Mouse (Mus musculus) kidney, embryonic 14.5 days (tissue): Measurements from ENCODE around the gene Rgs17. TPM values are rescaled to one million over a fixed set of nuclear protein-coding genes. Genes with fewer than 3 reads are reported as not detected.

Source experiments
- ATAC-seq: fragments of 200-750 bp; cut with Nextera tagmentation; 2 replicates; pipeline ENCODE4 v1.8.0; 2017; ENCODE audit warnings: moderate number of reproducible peaks, mild to moderate bottlenecking, moderate TSS enrichment, moderate library complexity; ENCODE audit not compliant: low FRiP score, low TSS enrichment
- H3K27ac ChIP-seq: fragments of 300-500 bp; sonication (generic); 2 replicates; pipeline ENCODE4 v1.5.1; 2014; ENCODE audit warnings: low read depth, mild to moderate bottlenecking, low read length, moderate library complexity, mixed read lengths
- H3K27me3 ChIP-seq: fragments of 300-500 bp; sonication (generic); 2 replicates; pipeline ENCODE4 v1.6.1; 2014; ENCODE audit warnings: mild to moderate bottlenecking, low read length; ENCODE audit not compliant: control insufficient read depth, insufficient read depth
- H3K36me3 ChIP-seq: fragments of 300-500 bp; sonication (generic); 2 replicates; pipeline ENCODE4 v1.6.1; 2014; ENCODE audit warnings: low read length, mixed read lengths; ENCODE audit not compliant: control insufficient read depth, insufficient read depth
- H3K4me1 ChIP-seq: fragments of 300-500 bp; sonication (generic); 2 replicates; pipeline ENCODE4 v1.6.1; 2014; ENCODE audit warnings: low read length, mixed read lengths; ENCODE audit not compliant: control insufficient read depth, insufficient read depth
- H3K4me2 ChIP-seq: fragments of 300-500 bp; sonication (generic); replicated peaks from 2 replicates; pipeline ENCODE4 v1.6.1; 2014; ENCODE audit warnings: low read depth, mild to moderate bottlenecking, low read length
- H3K4me3 ChIP-seq: fragments of 300-500 bp; sonication (generic); 2 replicates; pipeline ENCODE4 v1.5.1; 2014; ENCODE audit warnings: mild to moderate bottlenecking, low read length
- H3K9ac ChIP-seq: fragments of 300-500 bp; sonication (generic); 2 replicates; pipeline ENCODE4 v1.6.1; 2014; ENCODE audit warnings: low read depth, mild to moderate bottlenecking, low read length, moderate library complexity
- H3K9me3 ChIP-seq: fragments of 300-500 bp; sonication (generic); 2 replicates; pipeline ENCODE4 v1.6.1; 2016; ENCODE audit warnings: low read length; ENCODE audit not compliant: control insufficient read depth
- WGBS: fragments of 180-500 bp; shearing (Covaris S2); extraction: QIAGEN DNeasy Blood & Tissue Kit; methylation state at CpG from one replicate; pipeline ENCODE4 v1.1.7; 2014; 5-methylcytosine and 5-hydroxymethylcytosine counted together
- polyA plus RNA-seq: library from polyadenylated mRNA; unstranded; fragments of >200 nt; fragmentation: Nextera tagmentation; extraction: Ambion mirVana; gene quantifications from 2 replicates; pipeline ENCODE4 v1.2.1, GENCODE M21; 2014

Gene Rgs17
- polyA plus RNA-seq, 1 experiment from 2014 or later, result 0.64 TPM

DNA sequence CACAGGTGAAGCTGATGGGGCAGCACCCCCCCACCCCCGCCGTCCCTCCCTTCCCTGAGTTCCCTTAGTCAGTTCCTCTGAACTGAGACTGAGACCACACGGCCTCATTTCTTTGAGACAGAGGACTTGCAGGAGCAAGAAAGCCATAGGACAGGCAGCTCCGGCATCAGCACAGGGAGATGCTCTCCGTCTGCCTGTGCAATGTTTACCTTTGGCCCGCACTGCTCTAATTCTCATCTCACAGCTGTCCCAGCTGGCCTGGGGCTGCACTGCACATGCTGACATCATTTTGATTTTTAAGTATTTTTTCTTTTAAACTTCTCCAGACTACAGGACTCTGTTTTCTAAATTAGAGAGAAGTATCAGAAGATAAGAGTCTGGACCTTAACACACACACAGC, 119.3 kb downstream of the Rgs17 start:
- H3K27me3 ChIP-seq, result no peaks in the 10 kb centered on the region
- peaks cover 41% of the 10 kb centered on the region for H3K36me3 ChIP-seq
- peak overlapping the region; percentile 71 for H3K4me2 ChIP-seq
- peaks cover 9% of the 10 kb centered on the region for H3K4me1 ChIP-seq
- no peak for ATAC-seq
- peak overlapping the region; percentile 87 for H3K4me3 ChIP-seq
- H3K9me3 ChIP-seq, result no peaks in the 10 kb centered on the region
- no peak overlapping the region for H3K27ac ChIP-seq
- H3K9ac ChIP-seq, result peak overlapping the region; percentile 50; the same call in 1 of the 2 replicates
- 24% methylated on average over 6 of the region's 6 CpGs for WGBS

- peaks cover 9% of the 10 kb centered on the region for H3K4me1 ChIP-seq
- no peaks in the 10 kb centered on the region for H3K27me3 ChIP-seq
- no peak overlapping the region for H3K4me3 ChIP-seq
- H3K9me3 ChIP-seq, result no peaks in the 10 kb centered on the region
- WGBS, result 97% methylated on average over 1 of the region's 1 CpGs
- no peak for ATAC-seq
- H3K27ac ChIP-seq, result no peak overlapping the region
- H3K9ac ChIP-seq, result no peak overlapping the region
- no peak overlapping the region for H3K4me2 ChIP-seq
- H3K36me3 ChIP-seq, result peaks cover 41% of the 10 kb centered on the region
Measured at GRCm38 (mm10) chr10:5800490-5800889, 121.7 kb downstream of the Rgs17 start.

DNA sequence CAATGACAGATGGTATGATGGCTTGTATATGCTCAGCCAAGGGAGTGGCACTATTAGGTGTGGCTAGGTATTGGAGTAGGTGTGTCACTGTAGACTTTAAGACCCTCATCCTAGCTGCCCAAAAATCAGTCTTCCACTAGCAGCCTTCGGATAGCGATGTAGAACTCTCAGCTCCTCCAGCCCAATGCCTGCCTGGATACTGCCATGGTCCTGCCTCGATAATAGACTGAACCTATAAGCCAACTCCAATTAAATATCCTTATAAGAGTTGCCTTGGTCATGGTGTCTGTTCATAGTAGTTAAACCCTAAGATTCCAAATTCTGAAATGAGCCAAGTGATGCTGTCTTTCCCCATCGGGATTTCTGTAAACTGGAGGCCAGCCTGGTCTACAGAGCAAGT, 124.1 kb downstream of the Rgs17 start:
- H3K9me3 ChIP-seq, result no peaks in the 10 kb centered on the region
- no peak overlapping the region for H3K4me2 ChIP-seq
- H3K27ac ChIP-seq, result no peak overlapping the region
- H3K4me3 ChIP-seq, result no peak overlapping the region
- peaks cover 41% of the 10 kb centered on the region for H3K36me3 ChIP-seq
- ATAC-seq, result 0 out of 2 replicates have a peak, but pooled peaks have one; percentile 22
- H3K27me3 ChIP-seq, result no peaks in the 10 kb centered on the region
- WGBS, result 87% methylated on average over 4 of the region's 4 CpGs
- no peak overlapping the region for H3K9ac ChIP-seq
- H3K4me1 ChIP-seq, result peaks cover 6% of the 10 kb centered on the region

- Histone ChIP-seq H3K4me2 (no peak overlapping the region), H3K4me1 (no peaks in the 10 kb centered on the region), H3K9ac (no peak overlapping the region), H3K36me3 (no peaks in the 10 kb centered on the region), H3K9me3 (no peaks in the 10 kb centered on the region), H3K4me3 (no peak overlapping the region), H3K27me3 (no peaks in the 10 kb centered on the region), H3K27ac (no peak overlapping the region)
- ATAC-seq, result no peak
- 16% methylated on average over 12 of the region's 12 CpGs for WGBS
Measured at GRCm38 (mm10) chr10:5790657-5791056, 131.5 kb downstream of the Rgs17 start.

DNA sequence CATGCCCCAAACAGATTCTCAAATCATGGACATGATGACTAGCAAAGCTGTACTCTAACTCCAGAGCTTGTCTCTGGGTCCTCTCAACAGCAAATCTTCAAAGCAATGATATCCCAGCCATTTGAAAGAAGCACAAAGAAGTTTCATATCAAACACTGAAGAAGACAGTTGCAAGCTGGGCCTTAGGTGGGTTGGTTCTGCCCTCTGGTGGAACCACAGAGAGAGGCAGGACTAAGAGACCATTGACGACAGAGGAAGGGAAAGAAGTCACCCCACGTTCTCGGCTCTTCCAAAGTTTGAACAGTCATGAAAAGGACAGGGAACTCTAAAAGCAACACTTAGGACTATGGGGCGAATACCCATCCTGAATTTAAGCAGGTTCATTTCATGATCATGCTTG, 135.3 kb downstream of the Rgs17 start:
- Histone ChIP-seq H3K9ac (no peak overlapping the region), H3K36me3 (no peaks in the 10 kb centered on the region), H3K27ac (no peak overlapping the region), H3K4me3 (no peak overlapping the region), H3K4me2 (no peak overlapping the region), H3K4me1 (no peaks in the 10 kb centered on the region), H3K9me3 (no peaks in the 10 kb centered on the region), H3K27me3 (no peaks in the 10 kb centered on the region)
- 34% methylated on average over 4 of the region's 4 CpGs for WGBS
- ATAC-seq, result no peak

Other genes with a start within 250 kb of the Rgs17 start
- gene Fbxo5, start 116.8 kb downstream of the Rgs17 start, polyA plus RNA-seq, result 79.0 and 85.1 TPM in 2 replicates
- 18.9 and 19.4 TPM in 2 replicates for gene Mtrf1l, start 98.5 kb downstream of the Rgs17 start, polyA plus RNA-seq